ENCODE assay signal across 9 mouse cellular contexts in the genomic region with DNA sequence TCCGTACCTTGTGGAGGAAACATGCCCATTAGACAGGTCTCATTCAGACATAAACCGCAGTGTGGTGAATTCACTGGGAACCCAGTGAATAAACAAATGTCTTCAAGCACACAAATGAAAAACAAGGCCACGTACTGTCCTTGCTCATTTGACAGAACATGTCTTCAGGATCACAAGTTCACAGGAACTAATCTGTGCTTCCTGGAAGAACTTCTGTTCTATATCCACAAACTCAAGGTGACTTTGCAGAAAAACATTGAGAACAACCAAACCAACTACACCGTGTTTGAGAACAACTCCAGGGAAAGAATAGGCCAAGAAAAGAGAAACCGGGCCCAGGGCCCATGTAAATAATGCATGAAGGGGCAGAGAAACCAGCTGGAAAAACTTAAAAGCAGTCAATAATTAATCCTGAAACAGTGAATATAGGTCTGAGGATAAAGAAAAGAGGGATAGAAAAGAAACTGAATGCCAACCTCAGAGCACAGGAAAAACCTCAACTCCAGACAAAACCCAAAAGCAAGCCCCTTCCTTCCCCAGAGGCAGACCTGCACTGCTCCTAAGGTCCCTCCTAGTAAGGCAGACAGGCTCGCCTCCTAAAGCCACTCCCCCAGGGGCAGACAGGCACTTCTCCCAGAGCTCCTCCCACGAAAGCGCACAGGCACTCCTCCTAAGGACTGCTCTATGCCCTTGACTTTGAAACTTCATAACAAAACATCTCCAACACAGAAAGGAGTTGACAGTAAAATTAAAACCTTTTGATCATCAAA. TPM values are rescaled to one million over a fixed set of nuclear protein-coding genes. Genes with fewer than 3 reads are reported as not detected.
A peak's percentile ranks its signal among the peaks of the same experiment; 100 is the strongest.
DNase-seq lines count a peak whose midpoint lies in the region; ATAC-seq and TF ChIP-seq lines count a peak whose summit lies in the region.
"Had no signal": no experiment of that assay in that cellular context is flagged by ENCODE, and none has a peak within 500 bp of the region (broad histone marks: within the 10 kb centered on the region; RNA-seq: fewer than 3 reads in every experiment).

No protein-coding gene starts in this region.

- DNase-seq in forebrain, embryonic 11.5 days (ENCODE audit: low spot score), result peak; percentile 58
- DNase-seq in forebrain, embryonic 10.5 days (ENCODE audit: extremely low spot score, low spot score), result no peak
- peak; percentile 88 for DNase-seq in adrenal gland, adult 2 months
- peak; percentile 59 to 67 for DNase-seq in heart, adult 18-20 months
- DNase-seq in kidney, postnatal 0 days (ENCODE audit: low spot score), result peak; percentile 88
- DNase-seq in naive thymus-derived CD4-positive, alpha-beta T cell, adult 2 months (ENCODE audit: low read depth), result peak; percentile 70
- no peak for DNase-seq in right cerebral cortex, postnatal 4 days
- DNase-seq in left cerebral cortex, postnatal 14 days (ENCODE audit: low spot score in 2 of 2), result no peak

- H3K4me1 ChIP-seq in forebrain, embryonic 11.5 days (replicated peaks; ENCODE audit: control insufficient read depth, insufficient read depth, low read length), result no peaks in the 10 kb centered on the region
- peaks cover 15% of the 10 kb centered on the region for H3K4me1 ChIP-seq in forebrain, embryonic 10.5 days
- peaks cover 21% of the 10 kb centered on the region; the same call in 1 of the 2 replicates for H3K4me1 ChIP-seq in kidney, postnatal 0 days (replicated peaks; ENCODE audit: insufficient read depth, low read length)

- no peak overlapping the region for H3K9ac ChIP-seq in forebrain, embryonic 11.5 days (ENCODE audit: low read length)
- H3K9ac ChIP-seq in kidney, postnatal 0 days (ENCODE audit: low read depth, low read length), result no peak overlapping the region
- H3K9ac ChIP-seq: midbrain, embryonic 12.5 days had no signal

- no peak overlapping the region for H3K27ac ChIP-seq in forebrain, embryonic 11.5 days (ENCODE audit: low read depth, low read length)
- H3K27ac ChIP-seq in forebrain, embryonic 10.5 days, result no peak overlapping the region
- H3K27ac ChIP-seq in kidney, postnatal 0 days, result peak overlapping the region; percentile 79
- H3K27ac ChIP-seq: midbrain, embryonic 12.5 days had no signal

- H3K36me3 ChIP-seq in forebrain, embryonic 11.5 days (ENCODE audit: control insufficient read depth, insufficient read depth, low read length), result no peaks in the 10 kb centered on the region
- peaks cover 4% of the 10 kb centered on the region; the same call in 1 of the 2 replicates for H3K36me3 ChIP-seq in forebrain, embryonic 10.5 days (replicated peaks)
- H3K36me3 ChIP-seq in kidney, postnatal 0 days (ENCODE audit: insufficient read depth, low read length), result no peaks in the 10 kb centered on the region
- H3K36me3 ChIP-seq: midbrain, embryonic 12.5 days had no signal

- no peak overlapping the region for H3K4me3 ChIP-seq in forebrain, embryonic 11.5 days (ENCODE audit: low read depth, low read length)
- no peak overlapping the region for H3K4me3 ChIP-seq in forebrain, embryonic 10.5 days
- no peak overlapping the region for H3K4me3 ChIP-seq in kidney, postnatal 0 days (replicated peaks; ENCODE audit: low read depth, low read length)
- H3K4me3 ChIP-seq: midbrain, embryonic 12.5 days had no signal

- intact Hi-C loops in left cerebral cortex, postnatal 14 days (cut with DNase I), result no loop called here

- TF ChIP-seq CTCF in kidney, postnatal 0 days (IDR thresholded peaks at IDR 0.05; ENCODE audit: low read depth), result no peak

- no peaks in the 10 kb centered on the region for H3K9me3 ChIP-seq in forebrain, embryonic 11.5 days (ENCODE audit: control insufficient read depth, low read length)
- H3K9me3 ChIP-seq in forebrain, embryonic 10.5 days, result no peaks in the 10 kb centered on the region
- H3K9me3 ChIP-seq in kidney, postnatal 0 days (replicated peaks; ENCODE audit: low read length), result no peaks in the 10 kb centered on the region
- H3K9me3 ChIP-seq: midbrain, embryonic 12.5 days had no signal

- H3K4me2 ChIP-seq in forebrain, embryonic 11.5 days (ENCODE audit: low read depth, low read length, severe bottlenecking), result no peak overlapping the region
- peak overlapping the region; percentile 17; the same call in 1 of the 2 replicates for H3K4me2 ChIP-seq in kidney, postnatal 0 days (ENCODE audit: low read length)
- H3K4me2 ChIP-seq: midbrain, embryonic 12.5 days had no signal

- H3K27me3 ChIP-seq in forebrain, embryonic 11.5 days (ENCODE audit: control insufficient read depth, insufficient read depth, low read length), result no peaks in the 10 kb centered on the region
- no peaks in the 10 kb centered on the region for H3K27me3 ChIP-seq in forebrain, embryonic 10.5 days (ENCODE audit: poor library complexity, severe bottlenecking)
- H3K27me3 ChIP-seq in kidney, postnatal 0 days (ENCODE audit: insufficient read depth, low read length), result no peaks in the 10 kb centered on the region
- H3K27me3 ChIP-seq: midbrain, embryonic 12.5 days had no signal

- no peak for ATAC-seq in forebrain, embryonic 11.5 days (replicated peaks; ENCODE audit: low FRiP score)
- peak; percentile 89 for ATAC-seq in kidney, postnatal 0 days (replicated peaks; ENCODE audit: low FRiP score, low read depth)

- 57% methylated on average over 8 of the region's 8 CpGs for WGBS in forebrain, embryonic 11.5 days
- 68% methylated on average over 8 of the region's 8 CpGs for WGBS in forebrain, embryonic 10.5 days
- WGBS in kidney, postnatal 0 days, result 35% methylated on average over 8 of the region's 8 CpGs

RNA-seq across cellular contexts. Expression of a gene that starts 44.2 kb away (rescaled TPM):
- polyA plus RNA-seq in forebrain, embryonic 11.5 days (2014; fragmentation: Nextera tagmentation; extraction: Ambion mirVana), result 5.5 and 5.8 TPM in 2 replicates
- polyA plus RNA-seq in forebrain, embryonic 10.5 days (2016; fragmentation: Nextera tagmentation; extraction: Ambion mirVana), result 3.3 and 3.7 TPM in 2 replicates
- total RNA-seq in adrenal gland, adult 2 months (2021), result 10 to 100 TPM; 44.3 to 53.5 TPM
- 8.4 and 14.8 TPM in 2 replicates for polyA plus RNA-seq in adrenal gland, adult 2 months (2012; rRNA removed)
- total RNA-seq in heart, adult 18-20 months (2021), result 10 to 100 TPM; 19.0 to 22.7 TPM
- polyA plus RNA-seq in kidney, postnatal 0 days (2015; fragmentation: Nextera tagmentation; extraction: Ambion mirVana), result 6.0 and 6.3 TPM in 2 replicates
- 10 to 100 TPM; 47.2 to 53.8 TPM for total RNA-seq in left cerebral cortex, postnatal 14 days (2021)

Comparison
In these comparisons a context has a peak if more than half of its experiments do, and no peak if none do; other contexts are left out.
1. DNase-seq: peak in forebrain, embryonic 11.5 days (single experiment), adrenal gland, adult 2 months (single experiment), heart, adult 18-20 months (2 of 2), kidney, postnatal 0 days (single experiment) and naive thymus-derived CD4-positive, alpha-beta T cell, adult 2 months (single experiment); none in forebrain, embryonic 10.5 days (single experiment), right cerebral cortex, postnatal 4 days (single experiment) and left cerebral cortex, postnatal 14 days (0 of 2).